Mouse (Mus musculus): ENCODE results near the gene Kdm2a. TPM values are rescaled to one million over a fixed set of nuclear protein-coding genes. Genes with fewer than 3 reads are reported as not detected.

Gene Kdm2a
- total RNA-seq, 2 experiments from 2014 or later, result 62.1 to 74.9 TPM

GRCm38 (mm10) chr19:4304251-4304821, 93.7 kb downstream of the Kdm2a start:
- intact Hi-C loops (cut with DNase I), result no loop called here

GRCm38 (mm10) chr19:4303640-4303995, 94.5 kb downstream of the Kdm2a start:
- DNase-seq (ENCODE audit: low spot score in 2 of 2), result no peak
- intact Hi-C loops (cut with DNase I), result no loop called here

More at GRCm38 (mm10) chr19:4304251-4304821, 93.7 kb downstream of the Kdm2a start:
- no peak for DNase-seq (ENCODE audit: low spot score in 2 of 2)

GRCm38 (mm10) chr19:4302936-4303639, 95.0 kb downstream of the Kdm2a start:
- DNase-seq (ENCODE audit: low spot score in 2 of 2), result peak; percentile 45 to 54
- intact Hi-C loops (cut with DNase I), result no loop called here

- DNase-seq (ENCODE audit: low spot score in 2 of 2), result peak; percentile 56 to 79
- intact Hi-C loops (cut with DNase I), result no loop called here
Measured at GRCm38 (mm10) chr19:4301735-4302651, 96.1 kb downstream of the Kdm2a start.

GRCm38 (mm10) chr19:4300852-4301734, 97.0 kb downstream of the Kdm2a start:
- intact Hi-C loops (cut with DNase I), result no loop called here
- DNase-seq (ENCODE audit: low spot score in 2 of 2), result peak in 1 of 2 experiments; percentile 38

GRCm38 (mm10) chr19:4300271-4300704, 97.8 kb downstream of the Kdm2a start:
- intact Hi-C loops (cut with DNase I), result no loop called here
- DNase-seq (ENCODE audit: low spot score in 2 of 2), result peak in 1 of 2 experiments; percentile 54

GRCm38 (mm10) chr19:4299574-4300270, 98.4 kb downstream of the Kdm2a start:
- intact Hi-C loops (cut with DNase I), result no loop called here

GRCm38 (mm10) chr19:4299126-4299525, 99.0 kb downstream of the Kdm2a start:
- no peak for DNase-seq (ENCODE audit: low spot score in 2 of 2)
- intact Hi-C loops (cut with DNase I), result no loop called here

More at GRCm38 (mm10) chr19:4299574-4300270, 98.4 kb downstream of the Kdm2a start:
- no peak for DNase-seq (ENCODE audit: low spot score in 2 of 2)

- intact Hi-C loops (cut with DNase I), result no loop called here
- DNase-seq (ENCODE audit: low spot score in 2 of 2), result no peak
Measured at GRCm38 (mm10) chr19:4298322-4299121, 99.6 kb downstream of the Kdm2a start.

- intact Hi-C loops (cut with DNase I), result no loop called here
- no peak for DNase-seq (ENCODE audit: low spot score in 2 of 2)
Measured at GRCm38 (mm10) chr19:4297851-4298250, 100.2 kb downstream of the Kdm2a start.

- intact Hi-C loops (cut with DNase I), result no loop called here
- DNase-seq (ENCODE audit: low spot score in 2 of 2), result no peak
Measured at GRCm38 (mm10) chr19:4296611-4297010, 101.5 kb downstream of the Kdm2a start.

- intact Hi-C loops (cut with DNase I), result no loop called here
- DNase-seq (ENCODE audit: low spot score in 2 of 2), result no peak
Measured at GRCm38 (mm10) chr19:4295391-4295790, 102.7 kb downstream of the Kdm2a start.

GRCm38 (mm10) chr19:4294381-4295097, 103.5 kb downstream of the Kdm2a start:
- DNase-seq (ENCODE audit: low spot score in 2 of 2), result peak; percentile 45 to 65
- intact Hi-C loops (cut with DNase I), result no loop called here

GRCm38 (mm10) chr19:4291161-4291560, 106.9 kb downstream of the Kdm2a start:
- intact Hi-C loops (cut with DNase I), result no loop called here

GRCm38 (mm10) chr19:4290749-4291148, 107.3 kb downstream of the Kdm2a start:
- intact Hi-C loops (cut with DNase I), result no loop called here
- no peak for DNase-seq (ENCODE audit: low spot score in 2 of 2)

More at GRCm38 (mm10) chr19:4291161-4291560, 106.9 kb downstream of the Kdm2a start:
- DNase-seq (ENCODE audit: low spot score in 2 of 2), result no peak

GRCm38 (mm10) chr19:4283653-4284052, 114.4 kb downstream of the Kdm2a start:
- intact Hi-C loops (cut with DNase I), result no loop called here
- no peak for DNase-seq (ENCODE audit: low spot score in 2 of 2)

GRCm38 (mm10) chr19:4282898-4283553, 115.1 kb downstream of the Kdm2a start, which contains the start of gene Ankrd13d:
Ankrd13d (minus strand) TSS chr19:4283137.
- intact Hi-C loops (cut with DNase I), result no loop called here
- peak; percentile 93 to 98 for DNase-seq (ENCODE audit: low spot score in 2 of 2)

All from left cerebral cortex, postnatal 14 days (tissue).